Mouse (Mus musculus) kidney, adult 10 weeks (tissue): ENCODE measurements around the gene Rbm3. TPM values are rescaled to one million over a fixed set of nuclear protein-coding genes. Genes with fewer than 3 reads are reported as not detected.

Experiments used
- polyA plus RNA-seq: library from polyadenylated mRNA; stranded (reverse); fragments of 350-450 nt; fragmentation: Illumina TruSeq; extraction: RNeasy Lipid Tissue Mini Kit (QIAGEN cat#74804); gene quantifications from one replicate; pipeline ENCODE4 v1.2.3, GENCODE M21; 2014; ENCODE audit warnings: low read depth, low replicate concordance

Rbm3 gene
- polyA plus RNA-seq: 221 TPM

GRCm38 (mm10) chrX:8145153-8145991 is at the start of gene Rbm3:
TSS of gene Rbm3 (minus strand) at chrX:8145880.

GRCm38 (mm10) chrX:8193419-8193723 is 47.7 kb upstream of the Rbm3 start, which contains the start of gene Ebp:
TSS of gene Ebp (minus strand) at chrX:8193512.

GRCm38 (mm10) chrX:8175504-8176385 is 30.1 kb upstream of the Rbm3 start, which contains the start of gene Tbc1d25:
TSS of gene Tbc1d25 (minus strand) at chrX:8176181.

GRCm38 (mm10) chrX:8132017-8132976 is 13.4 kb downstream of the Rbm3 start, which contains the start of gene Wdr13:
TSS of gene Wdr13 (minus strand) at chrX:8132892.

GRCm38 (mm10) chrX:8090346-8090953 is 55.2 kb downstream of the Rbm3 start, which contains the start of gene Was:
TSS of gene Was (minus strand) at chrX:8090498.

Other genes starting within 250 kb of the Rbm3 start
- 13.5 TPM for gene Pqbp1, start 246.6 kb downstream of the Rbm3 start, polyA plus RNA-seq
- gene Timm17b, start 246.5 kb downstream of the Rbm3 start, polyA plus RNA-seq: 3.1 TPM
- gene Gm10491, start 238.0 kb downstream of the Rbm3 start, polyA plus RNA-seq: not detected
- gene Gm10490, start 236.3 kb downstream of the Rbm3 start, polyA plus RNA-seq: not detected
- gene Pcsk1n, start 226.1 kb downstream of the Rbm3 start, polyA plus RNA-seq: not detected
- gene Eras, start 217.3 kb downstream of the Rbm3 start, polyA plus RNA-seq: not detected
- 6.0 TPM for gene Hdac6, start 198.0 kb downstream of the Rbm3 start, polyA plus RNA-seq
- not detected for gene Gata1, start 167.8 kb downstream of the Rbm3 start, polyA plus RNA-seq
- 255 TPM for gene Glod5, start 127.4 kb downstream of the Rbm3 start, polyA plus RNA-seq
- gene Suv39h1, start 71.1 kb downstream of the Rbm3 start, polyA plus RNA-seq: 5.7 TPM
- 0.28 TPM for gene Was, start 55.4 kb downstream of the Rbm3 start, polyA plus RNA-seq
- 43.7 TPM for gene Wdr13, start 13.0 kb downstream of the Rbm3 start, polyA plus RNA-seq
- gene Tbc1d25, start 30.3 kb upstream of the Rbm3 start, polyA plus RNA-seq: 0.20 TPM
- gene Ebp, start 47.6 kb upstream of the Rbm3 start, polyA plus RNA-seq: 45.3 TPM
- 2.0 TPM for gene Porcn, start 60.6 kb upstream of the Rbm3 start, polyA plus RNA-seq
- 12.2 TPM for gene Ftsj1, start 106.5 kb upstream of the Rbm3 start, polyA plus RNA-seq
- gene Slc38a5, start 125.3 kb upstream of the Rbm3 start, polyA plus RNA-seq: not detected
- not detected for gene Ssxb10, start 181.5 kb upstream of the Rbm3 start, polyA plus RNA-seq
- not detected for gene Ssxb9, start 221.1 kb upstream of the Rbm3 start, polyA plus RNA-seq